Mouse (Mus musculus) MEL (cell line): ENCODE data around the gene Gtse1. TPM values are rescaled to one million over a fixed set of nuclear protein-coding genes. Genes with fewer than 3 reads are reported as not detected.

Experiments
- DNase-seq: peaks from one replicate; pipeline ENCODE4 v3.0.0; 2011; ENCODE audit warnings: low read depth, low spot score
- H3K27ac ChIP-seq: 2 replicates; pipeline ENCODE4 v1.5.1; 2012; ENCODE audit warnings: low read depth, mild to moderate bottlenecking, control low read depth, low read length, moderate library complexity; ENCODE audit not compliant: control insufficient read depth
- H3K27me3 ChIP-seq, 2 experiments: fragments of 150-350 bp in 1 of 2; sonication (generic) in 1 of 2; 2 replicates each; pipeline ENCODE4 v1.6.1; 2012; ENCODE audit warnings: low read length in 2 of 2, mild to moderate bottlenecking in 2 of 2, improper control_type of control experiment in 1 of 2, moderate library complexity in 1 of 2; ENCODE audit not compliant: insufficient read depth in 2 of 2, control insufficient read depth in 1 of 2
- H3K36me3 ChIP-seq, 2 experiments: 2 replicates each; pipeline ENCODE4 v1.6.1; 2012 to 2014; ENCODE audit warnings: low read length in 2 of 2, improper control_type of control experiment in 1 of 2, inconsistent platforms in 1 of 2, mild to moderate bottlenecking in 1 of 2; ENCODE audit not compliant: insufficient read depth in 2 of 2, control insufficient read depth in 1 of 2
- H3K4me1 ChIP-seq, 2 experiments: fragments of 150-350 bp in 1 of 2; sonication (generic) in 1 of 2; 2 replicates each; pipeline ENCODE4 v1.6.1; 2012; ENCODE audit warnings: low read length in 2 of 2, improper control_type of control experiment in 1 of 2, mild to moderate bottlenecking in 1 of 2; ENCODE audit not compliant: insufficient read depth in 2 of 2, control insufficient read depth in 1 of 2
- H3K4me3 ChIP-seq, 2 experiments: fragments of 150-350 bp in 1 of 2; sonication (generic) in 1 of 2; 2 replicates each; pipeline ENCODE4 v1.5.1; 2012; ENCODE audit warnings: low read depth in 2 of 2, low read length in 2 of 2, mild to moderate bottlenecking in 2 of 2, moderate library complexity in 2 of 2, control low read depth in 1 of 2, improper control_type of control experiment in 1 of 2; ENCODE audit not compliant: control insufficient read depth in 1 of 2, insufficient read depth in 1 of 2
- H3K79me2 ChIP-seq: 2 replicates; pipeline ENCODE4 v1.6.1; 2012; ENCODE audit warnings: mild to moderate bottlenecking, low read length, moderate library complexity; ENCODE audit not compliant: control insufficient read depth, poor library complexity, insufficient read depth
- H3K9ac ChIP-seq: 2 replicates; pipeline ENCODE4 v1.6.1; 2012; ENCODE audit warnings: low read depth, mild to moderate bottlenecking, control low read depth, low read length, moderate library complexity; ENCODE audit not compliant: control insufficient read depth, poor library complexity, severe bottlenecking
- H3K9me3 ChIP-seq: fragments of 150-350 bp; sonication (generic); replicated peaks from 2 replicates; pipeline ENCODE4 v1.6.1; 2012; ENCODE audit warnings: mild to moderate bottlenecking, low read length, improper control_type of control experiment, moderate library complexity; ENCODE audit not compliant: insufficient read depth
- BHLHE40 ChIP-seq: IDR thresholded peaks from 2 replicates; pipeline ENCODE4 v1.6.1; 2012; ENCODE audit warnings: low read depth, mild to moderate bottlenecking, inconsistent platforms, low read length, improper control_type of control experiment, borderline replicate concordance
- CHD2 ChIP-seq: IDR thresholded peaks from 2 replicates; pipeline ENCODE4 v1.6.1; 2011; ENCODE audit warnings: low read length, improper control_type of control experiment
- CTCF ChIP-seq, 3 experiments: IDR thresholded peaks in 2 of 3; conservative IDR thresholded peaks in 1 of 3; 2 replicates each; pipeline ENCODE4 v1.5.1; 2011 to 2012; ENCODE audit warnings: low read length in 3 of 3, low read depth in 2 of 3, mild to moderate bottlenecking in 2 of 3, improper control_type of control experiment in 1 of 3, inconsistent platforms in 1 of 3, mixed read lengths in 1 of 3, moderate library complexity in 1 of 3; ENCODE audit not compliant: control insufficient read depth in 1 of 3, insufficient read depth in 1 of 3, poor library complexity in 1 of 3, severe bottlenecking in 1 of 3
- E2F4 ChIP-seq: IDR thresholded peaks from 2 replicates; pipeline ENCODE4 v1.6.1; 2011; ENCODE audit warnings: low read depth, low read length, improper control_type of control experiment, borderline replicate concordance
- ELF1 ChIP-seq: IDR thresholded peaks from 2 replicates; pipeline ENCODE4 v1.6.1; 2014; ENCODE audit warnings: low read depth, mild to moderate bottlenecking, inconsistent platforms, low read length, improper control_type of control experiment, moderate library complexity
- EP300 ChIP-seq, 2 experiments: IDR thresholded peaks; 2 replicates each; pipeline ENCODE4 v1.6.1; 2011; ENCODE audit warnings: improper control_type of control experiment in 2 of 2, low read length in 2 of 2, low read depth in 1 of 2, mild to moderate bottlenecking in 1 of 2
- ETS1 ChIP-seq: IDR thresholded peaks from 2 replicates; pipeline ENCODE4 v1.6.1; 2012; ENCODE audit warnings: low read depth, mild to moderate bottlenecking, inconsistent platforms, low read length, improper control_type of control experiment, moderate library complexity
- GABPA ChIP-seq: IDR thresholded peaks from 2 replicates; pipeline ENCODE4 v1.6.1; 2012; ENCODE audit warnings: low read depth, mild to moderate bottlenecking, inconsistent platforms, low read length, improper control_type of control experiment, moderate library complexity
- GATA1 ChIP-seq: IDR thresholded peaks from 2 replicates; pipeline ENCODE4 v1.6.1; 2011; ENCODE audit warnings: low read depth, low read length, improper control_type of control experiment
- HCFC1 ChIP-seq: IDR thresholded peaks from 2 replicates; pipeline ENCODE4 v1.6.1; 2012; ENCODE audit warnings: low read depth, mild to moderate bottlenecking, inconsistent platforms, low read length, improper control_type of control experiment, moderate library complexity
- MAFK ChIP-seq: IDR thresholded peaks from 2 replicates; pipeline ENCODE4 v1.6.1; 2011; ENCODE audit warnings: low read depth, mild to moderate bottlenecking, low read length, improper control_type of control experiment, borderline replicate concordance
- MAX ChIP-seq: IDR thresholded peaks from 2 replicates; pipeline ENCODE4 v1.6.1; 2011; ENCODE audit warnings: low read length, improper control_type of control experiment
- MAZ ChIP-seq: IDR thresholded peaks from 2 replicates; pipeline ENCODE4 v1.6.1; 2012; ENCODE audit warnings: low read depth, mild to moderate bottlenecking, inconsistent platforms, low read length, improper control_type of control experiment
- MEF2A ChIP-seq: IDR thresholded peaks from 2 replicates; pipeline ENCODE4 v1.6.1; 2014; ENCODE audit warnings: low read depth, mild to moderate bottlenecking, inconsistent platforms, low read length, improper control_type of control experiment; ENCODE audit not compliant: poor library complexity, insufficient replicate concordance, severe bottlenecking; ENCODE audit errors: extremely low read depth
- MXI1 ChIP-seq: IDR thresholded peaks from 2 replicates; pipeline ENCODE4 v1.6.1; 2011; ENCODE audit warnings: mild to moderate bottlenecking, low read depth, low read length, improper control_type of control experiment
- MYC ChIP-seq: IDR thresholded peaks from 2 replicates; pipeline ENCODE4 v1.6.1; 2011; ENCODE audit warnings: low read depth, mild to moderate bottlenecking, low read length, improper control_type of control experiment, moderate library complexity
- NELFE ChIP-seq: IDR thresholded peaks from 2 replicates; pipeline ENCODE4 v1.6.1; 2011; ENCODE audit warnings: low read depth, low read length, improper control_type of control experiment
- NRF1 ChIP-seq: IDR thresholded peaks from 2 replicates; pipeline ENCODE4 v1.6.1; 2014; ENCODE audit warnings: low read depth, mild to moderate bottlenecking, inconsistent platforms, low read length, improper control_type of control experiment, moderate library complexity; ENCODE audit not compliant: poor library complexity, insufficient read depth, severe bottlenecking
- POLR2A ChIP-seq, 2 experiments: IDR thresholded peaks; 2 replicates each; pipeline ENCODE4 v1.6.1; 2011 to 2012; ENCODE audit warnings: low read length in 2 of 2, mild to moderate bottlenecking in 2 of 2, control low read depth in 1 of 2, improper control_type of control experiment in 1 of 2, low read depth in 1 of 2, moderate library complexity in 1 of 2; ENCODE audit not compliant: control insufficient read depth in 1 of 2, insufficient read depth in 1 of 2, poor library complexity in 1 of 2
- POLR2AphosphoS5 ChIP-seq: IDR thresholded peaks from 2 replicates; pipeline ENCODE4 v1.6.1; 2012; ENCODE audit warnings: low read depth, borderline replicate concordance, mild to moderate bottlenecking, inconsistent platforms, low read length, moderate library complexity, mixed read lengths
- RCOR1 ChIP-seq: IDR thresholded peaks from 2 replicates; pipeline ENCODE4 v1.6.1; 2012; ENCODE audit warnings: low read depth, mild to moderate bottlenecking, inconsistent platforms, low read length, improper control_type of control experiment
- SIN3A ChIP-seq: IDR thresholded peaks from 2 replicates; pipeline ENCODE4 v1.6.1; 2012; ENCODE audit warnings: low read length, improper control_type of control experiment, inconsistent platforms
- SMC3 ChIP-seq: IDR thresholded peaks from 2 replicates; pipeline ENCODE4 v1.6.1; 2011; ENCODE audit warnings: low read depth, low read length, improper control_type of control experiment
- TAL1 ChIP-seq: IDR thresholded peaks from 2 replicates; pipeline ENCODE4 v1.6.1; 2012; ENCODE audit warnings: mild to moderate bottlenecking, inconsistent platforms, low read length, moderate library complexity, mixed read lengths
- TBP ChIP-seq: IDR thresholded peaks from 2 replicates; pipeline ENCODE4 v1.8.0; 2011; ENCODE audit warnings: low read depth, low read length, improper control_type of control experiment
- TCF12 ChIP-seq: IDR thresholded peaks from 2 replicates; pipeline ENCODE4 v1.6.1; 2014; ENCODE audit warnings: low read depth, mild to moderate bottlenecking, inconsistent platforms, low read length, improper control_type of control experiment, moderate library complexity
- USF1 ChIP-seq: IDR thresholded peaks from 2 replicates; pipeline ENCODE4 v1.6.1; 2014; ENCODE audit warnings: low read depth, mild to moderate bottlenecking, inconsistent platforms, low read length, improper control_type of control experiment, moderate library complexity
- USF2 ChIP-seq, 2 experiments: IDR thresholded peaks; 2 replicates each; pipeline ENCODE4 v1.6.1; 2011 to 2012; ENCODE audit warnings: improper control_type of control experiment in 2 of 2, low read length in 2 of 2, borderline replicate concordance in 1 of 2, inconsistent platforms in 1 of 2, low read depth in 1 of 2, mild to moderate bottlenecking in 1 of 2; ENCODE audit not compliant: insufficient read depth in 1 of 2
- ZC3H11A ChIP-seq: IDR thresholded peaks from 2 replicates; pipeline ENCODE4 v1.6.1; 2012; ENCODE audit warnings: low read depth, mild to moderate bottlenecking, inconsistent platforms, low read length, improper control_type of control experiment
- ZKSCAN1 ChIP-seq: IDR thresholded peaks from 2 replicates; pipeline ENCODE4 v1.6.1; 2012; ENCODE audit warnings: low read depth, mild to moderate bottlenecking, inconsistent platforms, low read length, improper control_type of control experiment, moderate library complexity
- ZMIZ1 ChIP-seq: IDR thresholded peaks from 2 replicates; pipeline ENCODE4 v1.6.1; 2012; ENCODE audit warnings: low read depth, mild to moderate bottlenecking, inconsistent platforms, low read length, improper control_type of control experiment, moderate library complexity
- ZNF384 ChIP-seq: IDR thresholded peaks from 2 replicates; pipeline ENCODE4 v1.6.1; 2012; ENCODE audit warnings: low read depth, mild to moderate bottlenecking, inconsistent platforms, low read length, improper control_type of control experiment
- polyA plus RNA-seq, 2 experiments: library from polyadenylated mRNA; stranded (reverse) in 1 of 2; unstranded in 1 of 2; fragments of >175 nt in 1 of 2; fragments of >200 nt in 1 of 2; gene quantifications; 2 replicates each; pipeline versions ENCODE4 v1.2.1 to v1.2.4; 2012; ENCODE audit warnings: low replicate concordance in 2 of 2, low read depth in 1 of 2; ENCODE audit not compliant: insufficient read length in 2 of 2, insufficient read depth in 1 of 2, missing spikeins in 1 of 2
- total RNA-seq: library from RNA; depleted of rRNA; stranded (reverse); fragments of 300-350 nt; gene quantifications from 2 replicates; pipeline ENCODE4 v1.2.3, GENCODE M21; 2012

Gtse1 gene
- total and polyA plus RNA-seq, 3 experiments = 22.6 to 38.3 TPM; not detected in 1

DNA sequence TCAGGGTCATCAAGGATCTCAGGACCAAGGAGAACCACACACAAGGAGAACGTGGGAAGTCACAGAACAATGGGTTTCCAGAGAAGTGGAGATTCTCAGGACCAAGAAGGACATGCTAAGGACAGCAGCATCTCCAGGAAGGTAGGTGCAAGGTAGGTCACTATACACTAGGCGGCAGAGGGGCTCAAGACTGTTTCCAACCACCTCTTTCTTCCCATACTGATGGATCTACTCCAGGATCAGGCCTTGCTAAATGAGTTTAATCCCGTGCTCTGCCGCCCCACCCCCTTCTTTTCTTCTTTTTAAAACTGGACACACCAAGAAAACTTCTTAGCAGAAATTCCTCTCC, 37.6 kb upstream of the Gtse1 start:
- no peaks in the 10 kb centered on the region for H3K9me3 ChIP-seq
- peaks cover 2 to 6% of the 10 kb centered on the region in 2 experiments; a peak in 2 of 4 replicates for H3K4me1 ChIP-seq
- peaks cover 0 to 5% of the 10 kb centered on the region in 2 experiments; a peak in 1 of 4 replicates for H3K36me3 ChIP-seq
- H3K27me3 ChIP-seq = no peaks in the 10 kb centered on the region
- peak overlapping the region; percentile 56 to 78 for H3K4me3 ChIP-seq
- H3K9ac ChIP-seq = peak overlapping the region; percentile 76
- peak; percentile 54 for DNase-seq
- no peak overlapping the region for H3K27ac ChIP-seq
- no peaks in the 10 kb centered on the region; the same call in 1 of the 2 replicates for H3K79me2 ChIP-seq
- TF ChIP-seq CTCF (IDR thresholded peaks at IDR 0.05 in 2 of 3, conservative IDR thresholded peaks at IDR 0.05 in 1 of 3; ENCODE audit: control insufficient read depth in 1 of 3, insufficient read depth in 1 of 3, low read depth in 2 of 3, low read length in 3 of 3, poor library complexity in 1 of 3, severe bottlenecking in 1 of 3) (peak in 1 of 3 experiments; percentile 6; a peak in 1 of 6 replicates), MYC (no peak)

DNA sequence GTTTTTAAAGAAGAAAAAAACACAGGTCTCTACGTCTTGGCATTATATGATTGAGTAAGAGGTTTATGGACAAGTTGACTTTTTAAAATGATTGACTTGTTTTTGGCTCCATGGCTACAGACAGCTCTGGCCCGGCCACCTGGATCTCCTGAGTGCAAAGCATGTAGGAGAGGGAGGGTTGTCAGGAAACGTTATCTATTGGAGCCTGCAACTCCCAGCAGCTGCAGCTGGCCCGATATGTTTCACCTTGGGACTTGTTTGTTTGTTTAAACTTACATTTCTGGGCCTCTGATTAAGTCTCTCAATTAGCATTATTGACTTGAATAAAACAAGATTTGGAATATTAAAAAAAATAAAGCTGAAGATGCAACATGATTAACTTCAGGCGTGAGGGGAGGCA, 32.9 kb upstream of the Gtse1 start:
- no peak overlapping the region for H3K4me3 ChIP-seq
- no peak for TF ChIP-seq CHD2
- no peak for TF ChIP-seq POLR2A (IDR thresholded peaks at IDR 0.05; ENCODE audit: control insufficient read depth in 1 of 2, insufficient read depth in 1 of 2, low read depth in 1 of 2, low read length in 2 of 2, poor library complexity in 1 of 2)
- no peak for TF ChIP-seq TBP
- TF ChIP-seq MAX = no peak
- TF ChIP-seq E2F4 = no peak
- no peak for TF ChIP-seq ELF1
- no peak for TF ChIP-seq USF1
- no peak for TF ChIP-seq GABPA
- no peak for TF ChIP-seq SMC3
- TF ChIP-seq POLR2AphosphoS5 = no peak
- TF ChIP-seq ZC3H11A = no peak
- no peak for TF ChIP-seq HCFC1
- no peak for TF ChIP-seq NELFE
- TF ChIP-seq TAL1 = peak; percentile 32; the same call in 1 of the 2 replicates
- TF ChIP-seq USF2 (IDR thresholded peaks at IDR 0.05; ENCODE audit: borderline replicate concordance in 1 of 2, insufficient read depth in 1 of 2, low read depth in 1 of 2, low read length in 2 of 2) = no peak
- peak; percentile 61; the same call in 1 of the 2 replicates for TF ChIP-seq GATA1
- TF ChIP-seq MYC = no peak
- TF ChIP-seq SIN3A = no peak
- peak; percentile 33 to 62; a peak in 3 of 4 replicates for TF ChIP-seq EP300 (IDR thresholded peaks at IDR 0.05; ENCODE audit: low read depth in 1 of 2, low read length in 2 of 2)
- TF ChIP-seq ZNF384 = no peak
- no peak for TF ChIP-seq BHLHE40
- TF ChIP-seq ETS1 = peak; percentile 64
- no peak for TF ChIP-seq MAFK
- TF ChIP-seq NRF1 = no peak
- peak; percentile 83 for TF ChIP-seq TCF12
- TF ChIP-seq MXI1 = no peak
- TF ChIP-seq MEF2A = no peak
- TF ChIP-seq ZMIZ1 = no peak
- TF ChIP-seq RCOR1 = no peak
- TF ChIP-seq MAZ = no peak
- no peak for TF ChIP-seq ZKSCAN1

More for the DNA sequence above, 32.9 kb upstream of the Gtse1 start:
- Histone ChIP-seq H3K9ac (no peak overlapping the region), H3K79me2 (no peaks in the 10 kb centered on the region), H3K4me1 (peaks cover 2 to 13% of the 10 kb centered on the region in 2 experiments; a peak in 3 of 4 replicates), H3K27ac (no peak overlapping the region), H3K9me3 (no peaks in the 10 kb centered on the region), H3K36me3 (peaks cover 0 to 5% of the 10 kb centered on the region in 2 experiments; a peak in 1 of 4 replicates), H3K27me3 (no peaks in the 10 kb centered on the region)
- peak; percentile 39 for DNase-seq
